Mouse (Mus musculus): Measurements from ENCODE around the gene Herc2.

GRCm38 (mm10) chr7:56254568-56254967 lies 204.6 kb downstream of the Herc2 start:
- TF ChIP-seq CTCF (IDR thresholded peaks at IDR 0.05; ENCODE audit: low read depth) (no peak), EP300 (IDR thresholded peaks at IDR 0.05; ENCODE audit: low read depth) (no peak)

Measured in liver, postnatal 0 days (tissue).